Mouse (Mus musculus) right cerebral cortex, adult 2 months (tissue): ENCODE measurements around the gene Gm10663.
A peak's percentile ranks its signal among the peaks of the same experiment; 100 is the strongest.

Source experiments
- DNase-seq, 2 experiments: peaks; one replicate each; pipeline ENCODE4 v3.0.0; 2021 to 2022; ENCODE audit warnings: low spot score in 2 of 2

Gm10663 gene

DNA sequence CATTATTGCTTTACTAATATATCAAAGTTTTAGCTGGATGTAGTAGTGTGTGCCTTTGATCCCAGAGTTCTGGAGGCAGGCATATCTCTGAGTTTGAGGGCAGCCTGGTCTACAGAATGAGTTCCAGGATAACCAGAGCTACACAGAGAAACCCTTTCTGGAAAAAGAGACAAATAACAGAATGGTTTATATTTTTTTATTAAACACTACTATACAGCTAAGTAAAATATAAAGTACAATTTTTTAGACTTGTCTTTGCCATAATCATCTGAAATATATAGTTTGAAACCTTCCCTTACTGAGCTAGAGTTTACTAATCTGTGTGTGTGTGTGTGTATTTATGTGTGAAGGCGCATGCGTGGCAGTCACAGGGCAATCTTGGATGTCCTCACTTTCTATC is at the start of gene Gm10663:
Gene Gm10663, plus strand, starts transcription at position 301 of the 400 bp plus-strand sequence.
- DNase-seq, result no peak

DNA sequence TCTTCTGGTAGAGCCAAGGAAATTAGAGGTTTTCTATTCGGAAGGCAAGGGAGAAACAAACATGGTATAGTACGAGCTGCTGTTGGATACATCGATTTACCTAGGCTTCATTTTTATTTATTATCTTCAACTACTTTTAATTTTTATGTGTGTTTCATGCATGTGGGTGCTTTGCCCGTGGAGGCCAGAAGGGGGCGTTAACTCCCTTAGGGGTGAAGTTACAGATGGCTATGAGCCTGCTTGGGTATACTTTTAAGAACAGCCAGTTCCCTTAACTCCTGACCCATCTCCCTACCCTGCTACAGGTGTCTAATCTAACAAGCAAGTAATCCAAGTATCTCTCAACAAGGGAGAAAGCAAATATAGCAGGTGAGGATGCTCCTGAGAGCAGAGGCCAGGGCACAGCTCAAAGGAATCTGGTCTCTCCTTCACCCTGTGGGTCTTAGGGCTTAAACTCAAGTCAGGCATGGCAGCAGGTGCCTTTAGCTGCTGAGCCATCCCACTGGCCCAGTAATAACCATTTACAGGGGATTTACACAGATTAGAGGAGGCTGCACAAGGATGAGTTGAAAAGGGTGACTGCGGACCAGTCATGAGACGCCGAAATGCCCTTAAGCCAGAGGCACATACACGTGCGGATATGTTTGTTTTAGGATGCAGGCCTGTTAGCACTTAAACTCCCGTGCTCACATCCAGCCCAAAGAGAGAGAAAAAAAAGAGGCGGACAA is 45.7 kb upstream of the Gm10663 start:
- DNase-seq, result no peak

DNA sequence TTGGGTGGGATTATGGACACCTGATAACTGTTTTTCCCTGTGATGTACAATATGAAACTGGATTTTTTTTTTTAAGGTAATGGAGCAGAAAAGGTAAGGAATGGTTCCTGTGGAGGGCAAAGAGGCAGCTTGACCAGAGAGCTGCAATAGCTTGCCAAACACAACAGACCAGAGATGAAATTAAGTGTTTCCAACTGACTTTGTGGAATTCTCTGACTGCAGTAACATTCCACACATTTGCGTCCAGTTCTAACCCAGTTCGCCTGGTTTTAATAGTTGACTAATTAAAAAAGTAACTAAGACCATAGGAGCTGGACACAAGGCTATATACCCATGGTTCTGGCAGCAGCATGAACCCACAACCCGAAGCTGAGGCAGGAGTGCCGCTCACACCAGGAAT is 45.1 kb upstream of the Gm10663 start:
- DNase-seq, result no peak

DNA sequence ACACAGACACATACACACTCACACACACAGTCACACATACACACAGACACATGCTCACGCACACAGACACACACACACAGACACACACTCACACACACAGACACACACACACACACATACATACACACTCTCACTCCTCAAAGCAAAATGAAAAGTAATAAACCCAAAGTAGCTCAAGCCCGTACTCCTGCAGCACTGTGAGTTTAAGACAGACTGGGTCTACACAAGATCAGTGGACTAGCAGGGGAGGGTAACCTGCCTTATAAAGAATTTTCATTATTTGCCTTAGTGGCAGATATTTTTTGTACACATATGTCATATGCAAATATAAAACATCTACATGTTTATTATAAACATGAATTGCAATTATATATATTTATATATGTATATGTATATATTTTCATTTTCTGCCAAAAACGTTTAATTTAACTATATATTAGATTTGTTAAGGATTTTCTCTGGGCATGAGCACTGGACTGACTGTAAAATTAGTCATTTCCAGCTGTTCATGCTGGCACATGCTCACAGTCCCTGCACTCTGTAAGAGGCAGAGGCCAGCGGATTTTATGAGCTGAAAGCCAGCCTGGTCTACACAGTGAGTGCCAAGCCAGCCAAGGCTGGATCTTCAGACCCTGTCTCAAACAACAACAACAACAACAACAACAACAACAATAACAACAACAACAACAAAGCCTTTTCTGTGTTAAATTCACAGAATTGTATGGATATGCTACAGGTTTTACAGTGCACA is 43.9 kb upstream of the Gm10663 start:
- DNase-seq, result no peak

DNA sequence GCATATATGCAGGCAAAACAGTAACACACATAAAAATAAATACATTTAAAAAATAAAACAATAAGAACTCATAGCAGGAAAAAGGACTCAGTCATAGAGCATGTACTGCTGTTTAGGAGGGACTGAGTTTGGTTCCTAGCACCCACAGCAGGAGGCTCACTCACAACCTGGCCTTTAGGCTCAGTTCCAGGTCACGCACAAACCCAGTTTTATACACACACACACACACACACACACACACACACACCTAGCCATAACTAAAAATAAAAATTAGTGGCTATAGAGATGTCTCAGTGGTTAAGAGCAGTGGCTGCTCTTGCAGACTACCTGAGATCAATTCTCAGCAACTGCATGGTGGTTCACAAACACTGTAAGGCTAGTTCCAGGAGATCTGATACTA is 42.7 kb upstream of the Gm10663 start:
- DNase-seq, result no peak

DNA sequence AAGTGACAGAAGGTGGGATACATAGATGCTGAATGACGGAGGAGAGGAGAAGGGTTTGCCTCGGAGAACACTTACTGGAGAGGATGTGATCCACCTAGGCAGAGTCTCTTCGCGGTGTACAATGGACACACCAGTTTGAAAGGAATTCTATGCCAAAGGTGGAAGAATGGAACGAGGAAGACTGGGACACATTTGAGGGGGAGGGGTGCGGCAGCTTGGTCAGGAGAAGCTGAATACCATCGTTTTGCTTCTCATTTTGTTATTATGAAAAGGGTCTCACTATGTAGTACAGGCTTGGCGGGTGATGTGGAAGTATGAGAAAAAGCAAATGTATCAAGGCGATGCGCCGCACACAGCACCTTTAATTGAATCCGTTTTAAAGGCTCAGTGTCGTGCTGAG is 41.8 kb upstream of the Gm10663 start:
- no peak for DNase-seq

DNA sequence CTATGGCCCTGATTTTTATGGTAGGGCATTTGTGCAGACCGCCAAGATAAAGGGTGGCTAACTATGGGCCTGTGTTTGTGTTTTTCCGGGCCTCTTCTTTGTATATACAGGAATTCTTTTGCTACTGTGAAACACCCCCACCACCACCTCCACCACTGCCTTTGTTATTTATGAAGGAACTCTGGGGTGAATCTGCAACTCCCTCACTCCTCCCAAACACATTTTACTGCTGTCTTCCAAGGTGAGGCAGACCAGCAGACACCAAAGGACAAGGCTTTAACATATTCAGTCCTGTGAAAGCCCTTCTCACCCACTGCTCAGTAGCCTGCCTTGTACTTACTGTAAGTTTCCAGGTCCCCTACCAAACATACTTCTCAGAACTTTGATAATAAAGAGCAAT is 40.7 kb upstream of the Gm10663 start:
- DNase-seq, result no peak

DNA sequence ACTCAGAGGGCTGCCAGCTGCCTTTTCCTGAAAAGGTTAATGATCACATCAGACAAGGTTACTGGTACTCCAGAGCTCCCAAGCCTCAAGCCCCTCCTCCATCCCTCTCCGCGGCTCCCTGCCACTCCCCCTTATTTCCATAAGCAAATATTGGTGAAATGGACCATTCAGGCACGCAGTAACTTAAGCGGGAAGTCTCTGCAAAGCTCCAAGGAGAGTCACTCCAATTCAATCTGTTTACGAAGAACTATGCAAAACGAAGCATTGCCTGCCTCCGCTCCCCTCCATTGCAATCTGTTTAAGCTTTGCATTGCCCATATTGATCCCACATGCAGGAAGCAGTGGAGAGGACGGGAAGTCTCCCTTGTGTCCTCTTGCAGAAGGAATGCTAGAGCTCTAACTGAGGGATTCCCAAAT is 37.7 kb upstream of the Gm10663 start, which contains the start of gene Apela:
Gene Apela, minus strand, starts transcription at position 220 of the 417 bp plus-strand sequence.
- DNase-seq, result peak; percentile 2 to 10

DNA sequence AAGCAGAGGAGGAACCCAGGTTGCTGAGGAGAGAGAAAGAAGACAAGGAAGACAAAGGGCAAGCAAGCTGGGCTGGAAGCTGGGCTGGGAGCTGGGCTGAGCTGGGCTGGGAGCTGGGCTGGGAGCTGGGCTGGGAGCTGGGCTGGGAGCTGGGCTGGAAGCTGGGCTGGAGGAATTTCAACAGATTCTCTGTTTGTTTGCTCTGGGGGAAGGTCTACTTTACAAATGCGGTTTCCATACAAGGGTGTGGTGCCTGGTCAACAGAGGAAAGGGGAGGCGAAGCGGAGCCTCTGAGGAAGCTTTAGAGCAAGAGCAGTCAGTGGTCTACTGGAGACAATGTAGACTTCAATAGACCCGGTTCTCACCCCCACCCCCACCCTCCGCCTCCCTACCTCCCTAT is 28.3 kb upstream of the Gm10663 start:
- no peak for DNase-seq

DNA sequence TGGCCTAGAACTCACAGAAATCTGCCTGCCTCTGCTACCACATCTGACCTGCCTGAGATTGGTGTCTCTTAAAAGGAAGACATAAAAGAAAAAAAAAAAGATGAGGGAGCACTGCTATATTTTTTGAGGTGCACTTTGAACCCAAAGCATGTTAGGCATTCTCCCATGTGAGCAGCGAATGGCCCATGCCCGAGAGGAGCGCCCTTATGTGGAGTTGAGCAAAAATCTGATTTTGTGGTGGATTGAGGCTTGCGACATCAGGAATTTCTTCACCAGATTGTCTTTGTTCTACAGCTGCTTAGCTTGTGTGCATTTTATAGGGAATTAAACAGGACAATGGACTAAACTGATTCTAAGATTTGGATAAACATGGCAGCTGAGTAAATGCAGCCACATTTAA is 27.6 kb upstream of the Gm10663 start:
- no peak for DNase-seq

DNA sequence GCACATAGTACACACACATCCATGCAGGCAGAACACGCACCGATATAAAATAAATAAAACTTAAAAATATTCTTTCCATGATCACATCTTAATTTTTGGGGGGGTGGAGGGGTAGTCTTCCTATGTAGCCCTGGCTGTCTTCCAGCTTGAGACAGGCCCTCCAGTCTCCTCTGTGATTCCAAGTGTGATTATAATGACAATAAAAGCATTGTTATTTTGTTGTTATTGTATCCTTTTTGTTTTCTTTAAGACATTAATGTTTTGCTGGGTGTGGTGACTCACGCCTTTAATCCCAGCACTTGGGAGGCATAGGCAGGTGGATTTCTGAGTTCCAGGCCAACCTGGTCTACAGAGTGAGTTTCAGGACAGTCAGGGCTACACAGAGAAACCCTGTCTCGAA is 27.0 kb upstream of the Gm10663 start:
- no peak for DNase-seq

DNA sequence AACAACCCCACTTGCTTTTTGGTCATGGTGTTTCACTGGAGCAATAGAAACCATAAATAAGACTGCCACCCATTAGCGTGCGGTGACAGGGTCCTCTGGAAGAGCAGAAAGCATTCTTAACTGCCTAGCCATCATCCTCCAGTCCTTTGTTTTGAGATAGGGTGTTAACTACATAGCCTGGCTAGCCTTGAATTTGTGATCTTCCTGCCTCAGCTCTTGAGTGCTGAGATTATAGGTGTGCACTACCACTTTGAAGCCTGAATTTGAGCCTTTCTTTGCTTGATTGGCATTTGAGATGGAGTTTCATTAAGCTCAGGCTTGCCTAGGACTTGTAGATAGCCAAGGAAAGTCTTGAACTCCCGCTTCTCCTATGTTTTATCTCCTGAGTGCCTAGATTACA is 21.3 kb upstream of the Gm10663 start:
- no peak for DNase-seq

DNA sequence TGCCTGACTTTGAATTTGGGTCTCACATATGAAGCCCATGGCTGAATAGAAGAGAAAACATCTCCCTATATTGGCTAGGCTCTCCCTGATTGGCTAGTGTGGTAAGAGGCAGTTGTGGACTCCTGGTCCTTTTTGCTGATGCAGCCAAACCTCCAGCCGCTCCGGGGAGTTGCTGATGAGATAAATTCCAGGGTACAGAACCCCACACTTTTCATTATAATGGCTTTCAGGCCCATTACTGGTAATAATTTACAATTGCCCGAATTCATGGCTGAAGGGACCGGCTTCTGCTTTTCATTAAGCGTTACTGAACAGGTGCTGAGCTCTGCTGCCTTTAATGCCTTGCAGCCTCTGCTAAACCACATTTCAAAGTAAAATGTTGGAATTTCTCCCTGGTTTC is 20.9 kb upstream of the Gm10663 start:
- DNase-seq, result no peak

DNA sequence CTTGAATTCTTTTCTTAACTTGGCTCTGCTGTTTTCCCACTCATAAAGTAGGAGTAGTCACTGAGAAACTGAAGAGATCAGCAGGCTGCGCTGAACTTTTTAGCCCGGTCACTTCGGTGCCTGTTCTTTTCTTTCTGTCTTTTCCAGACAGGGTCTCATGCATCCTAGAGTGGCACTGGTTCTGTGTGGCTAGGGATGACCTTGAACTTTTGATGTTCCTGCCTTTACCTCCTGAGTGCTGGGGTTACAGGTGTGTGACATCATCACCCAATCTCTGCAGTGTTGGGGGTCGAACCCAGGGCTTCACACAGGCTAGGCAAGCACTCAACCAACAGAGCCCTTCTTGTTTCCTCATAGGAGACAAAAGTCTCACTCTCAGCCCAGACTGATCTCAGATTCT is 18.1 kb upstream of the Gm10663 start:
- no peak for DNase-seq

DNA sequence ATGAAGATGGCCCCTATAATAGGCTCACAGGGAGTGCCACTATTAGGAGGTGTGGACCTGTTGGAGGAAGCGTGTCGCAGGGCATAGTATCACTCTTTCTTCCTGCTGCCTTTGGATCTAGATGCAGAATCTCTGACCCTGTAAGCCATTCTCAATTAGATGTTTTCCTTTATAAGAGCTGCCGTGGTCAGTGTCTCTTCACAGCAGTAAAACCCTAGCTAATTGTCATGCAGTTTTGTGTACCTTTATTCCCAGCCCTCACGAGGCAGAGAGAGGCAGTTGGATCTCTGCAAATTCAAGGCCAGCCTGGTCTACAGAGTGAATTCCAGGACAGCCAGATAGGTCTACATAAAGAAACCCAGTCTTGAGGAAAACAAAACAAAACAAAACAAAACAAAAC is 12.6 kb upstream of the Gm10663 start:
- no peak for DNase-seq

DNA sequence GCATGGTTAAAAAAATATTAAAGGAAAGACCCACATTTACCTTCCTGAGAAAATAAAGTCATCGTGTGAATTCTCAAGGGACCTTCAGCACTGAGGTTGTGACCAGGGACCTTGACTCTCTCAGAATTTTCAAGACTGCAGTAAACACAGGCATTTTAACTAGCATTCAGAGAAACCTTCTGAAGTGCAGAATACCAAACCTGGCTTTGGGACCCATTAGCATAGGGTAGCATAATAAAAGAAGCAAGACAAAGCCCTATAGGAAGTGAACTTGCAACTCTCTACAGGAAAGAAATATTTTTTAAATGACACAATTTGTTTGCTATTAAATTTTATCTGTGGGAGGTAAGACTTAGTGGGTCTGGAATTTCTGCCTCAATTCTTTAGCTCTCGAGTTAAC is 10.8 kb upstream of the Gm10663 start:
- no peak for DNase-seq

DNA sequence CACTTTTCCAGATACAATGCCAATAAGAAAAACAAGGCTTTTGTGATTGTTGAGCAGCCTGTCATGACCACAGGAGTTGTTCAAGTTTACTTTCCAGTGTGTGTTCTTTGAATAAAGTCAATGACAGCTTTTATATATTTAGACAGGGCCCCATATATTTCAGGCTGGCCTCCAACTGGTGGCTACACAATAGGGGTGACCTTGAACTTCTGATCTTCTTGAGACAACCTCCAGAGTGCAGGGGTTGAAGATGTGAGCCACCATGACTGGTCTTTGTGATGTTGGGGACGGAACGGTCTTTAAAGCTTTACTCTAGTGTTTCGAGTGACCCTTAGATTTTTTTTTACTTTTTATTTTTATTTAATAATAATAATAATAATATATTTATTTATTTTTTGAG is 9.2 kb upstream of the Gm10663 start:
- DNase-seq, result no peak

DNA sequence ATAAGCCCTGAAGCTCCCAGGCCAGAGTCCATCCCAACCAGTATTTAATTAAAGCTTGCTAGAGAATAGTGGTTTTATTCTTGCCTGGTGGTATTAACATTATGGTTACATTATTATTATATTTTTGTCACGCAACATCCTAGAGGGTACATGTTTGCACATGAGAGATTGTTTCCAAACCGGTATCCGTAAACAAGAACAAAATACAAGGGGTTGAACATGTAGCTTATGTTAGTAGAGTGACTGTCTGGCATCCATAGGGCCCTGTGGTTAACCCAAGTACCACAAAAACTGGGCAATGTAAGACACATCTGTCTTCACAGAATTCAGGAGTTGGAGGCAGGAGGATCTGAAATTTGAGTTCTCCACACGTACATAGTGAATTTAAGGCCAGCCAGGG is 7.8 kb upstream of the Gm10663 start:
- DNase-seq, result no peak

DNA sequence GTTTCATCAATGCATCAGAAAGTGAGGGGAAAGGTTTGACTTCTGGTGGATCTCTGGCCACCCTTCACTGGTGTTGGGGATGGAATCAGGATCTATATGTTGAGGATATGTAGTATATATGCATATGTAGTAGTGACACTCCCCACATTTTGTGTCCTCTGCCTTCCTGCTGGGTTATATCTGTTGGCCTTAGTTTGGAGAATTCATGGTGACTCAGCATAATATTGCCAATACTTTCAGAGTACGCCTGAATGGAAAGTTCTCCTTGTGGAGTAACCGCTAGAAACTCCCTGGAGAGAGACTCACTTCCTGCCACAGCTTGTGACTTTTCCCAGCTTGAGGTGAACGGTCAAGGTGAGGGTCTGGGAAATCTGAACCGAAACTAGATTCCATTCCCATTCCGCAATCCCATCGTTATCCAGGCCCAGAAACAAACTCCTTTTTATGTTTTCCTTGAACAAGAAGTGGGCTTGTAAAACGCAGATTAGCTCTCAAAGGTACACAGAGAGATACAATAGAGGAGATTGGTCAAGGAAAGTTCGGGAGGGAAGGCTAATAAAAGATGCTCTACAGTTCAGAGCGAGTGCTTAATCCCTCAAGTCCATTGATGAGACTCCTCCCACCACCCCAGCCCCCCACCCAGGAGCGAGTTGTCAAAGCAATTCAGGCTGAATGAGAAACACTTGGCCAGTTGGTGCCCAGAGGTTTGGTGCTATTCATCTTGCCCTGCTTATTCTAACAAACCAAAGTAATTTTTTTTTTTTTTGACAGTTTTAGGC is 7.0 kb upstream of the Gm10663 start:
- DNase-seq, result no peak

DNA sequence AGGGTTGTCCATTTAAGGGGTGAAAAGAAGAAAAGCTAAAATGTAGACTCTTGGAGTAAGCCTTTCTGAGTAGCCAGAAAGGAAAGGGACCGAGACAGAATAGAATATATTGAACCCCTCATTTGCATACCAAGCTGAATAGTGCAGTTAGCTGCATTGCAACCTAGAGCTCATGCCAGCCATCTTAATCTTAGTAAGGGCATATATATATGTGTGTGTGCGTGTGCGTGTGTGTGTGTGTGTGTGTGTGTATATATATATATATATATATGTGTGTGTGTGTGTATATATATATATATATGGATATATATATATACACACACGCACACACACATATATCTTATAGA is 6.4 kb upstream of the Gm10663 start:
- no peak for DNase-seq

DNA sequence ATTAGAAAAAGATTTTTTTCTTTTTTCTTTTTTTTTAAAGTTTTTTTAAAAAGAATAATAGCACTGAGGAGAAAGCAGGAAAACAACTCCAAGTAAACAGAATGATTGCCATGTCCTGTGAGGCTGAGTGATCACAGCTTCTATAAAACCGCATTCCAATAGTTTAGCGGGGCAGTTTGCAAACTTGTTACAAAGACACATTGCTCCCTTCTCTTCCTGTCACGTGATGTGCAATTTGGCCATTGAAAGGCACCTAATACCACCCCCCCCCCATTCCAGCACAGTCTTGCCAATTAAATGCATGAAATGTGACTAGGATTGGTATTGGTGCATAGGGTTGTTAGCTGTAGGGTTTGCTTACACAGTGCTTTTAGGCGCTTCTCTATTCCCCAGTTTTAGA is 3.8 kb upstream of the Gm10663 start:
- no peak for DNase-seq

DNA sequence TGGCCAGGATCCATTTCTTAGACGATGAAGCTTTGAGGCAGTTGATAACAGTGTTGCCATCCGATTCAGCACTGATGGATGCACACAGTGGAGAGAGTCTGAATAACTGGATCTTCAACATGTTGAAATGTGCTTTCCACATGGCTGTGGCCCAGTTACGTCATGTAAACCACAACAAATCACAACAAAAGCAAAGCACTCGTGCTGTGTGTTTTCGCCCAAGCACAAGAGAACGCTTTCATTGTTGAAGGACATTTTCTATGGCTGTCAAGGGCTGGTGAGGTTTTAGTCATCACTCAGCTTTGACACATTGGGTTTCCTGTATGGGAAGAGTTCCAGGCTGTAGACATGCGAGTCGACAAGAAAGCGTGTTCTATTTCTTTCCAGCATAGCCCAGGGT is 5.9 kb downstream of the Gm10663 start:
- no peak for DNase-seq

DNA sequence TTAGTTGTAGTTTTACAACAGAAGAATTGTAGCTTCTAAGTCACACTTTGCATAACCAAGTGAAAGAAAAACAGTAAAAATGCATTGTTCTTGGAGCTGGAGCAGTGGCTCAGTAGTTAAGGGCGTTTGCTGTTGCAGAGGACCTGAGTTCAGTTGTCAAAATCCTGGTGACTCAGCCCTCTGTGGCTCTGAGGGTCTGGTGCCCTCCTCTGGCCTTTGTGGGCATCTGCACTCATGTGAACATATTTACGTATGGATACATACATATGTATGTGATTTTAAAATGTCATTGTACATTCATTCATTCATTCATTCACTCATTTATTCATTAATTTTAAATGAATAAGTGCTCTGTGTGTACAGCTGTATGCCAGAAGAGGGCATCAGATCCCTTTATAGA is 10.8 kb downstream of the Gm10663 start:
- DNase-seq, result no peak
